ENCODE assay signal across 22 mouse cellular contexts in the genomic region with DNA sequence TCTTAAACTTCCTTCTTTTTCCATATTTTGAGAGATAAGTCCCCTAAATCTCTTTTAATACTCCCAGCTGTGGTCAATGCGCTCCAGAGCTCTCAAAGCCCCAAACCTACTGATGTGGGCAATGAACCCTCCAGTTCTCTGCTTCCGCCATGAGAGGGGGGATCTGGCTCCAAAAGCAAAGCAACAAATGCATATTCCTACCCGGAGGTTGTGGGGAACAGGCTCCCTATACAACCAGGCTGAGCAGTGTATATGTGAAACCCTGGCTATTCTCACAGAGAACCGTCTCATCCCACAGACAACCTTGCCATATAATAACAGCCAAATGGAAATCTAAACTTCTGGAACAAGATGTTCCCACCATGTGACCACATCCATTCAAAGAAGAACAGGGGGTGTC.
"Had no signal": no experiment of that assay in that cellular context is flagged by ENCODE, and none has a peak within 500 bp of the region (broad histone marks: within the 10 kb centered on the region; RNA-seq: fewer than 3 reads in every experiment).

No protein-coding gene starts in this region.

- H3K9ac ChIP-seq: limb, embryonic 13.5 days; liver, embryonic 13.5 days; lung, embryonic 14.5 days; midbrain, embryonic 15.5 days; neural tube, embryonic 12.5 days; neural tube, embryonic 15.5 days; stomach, embryonic 15.5 days had no signal

- DNase-seq: kidney, adult 11 months; kidney, adult 9 months; kidney, postnatal 14 days; liver, embryonic 13.5 days; lung, embryonic 14.5 days; lung, postnatal 10 days; right cerebral cortex, adult 18-20 months; right cerebral cortex, postnatal 14 days; right cerebral cortex, postnatal 4 days; thymus, adult 2 months; thymus, postnatal 14 days; thymus, postnatal 4 days had no signal

- H3K4me2 ChIP-seq: limb, embryonic 13.5 days; liver, embryonic 13.5 days; lung, embryonic 14.5 days; midbrain, embryonic 15.5 days; neural tube, embryonic 12.5 days; neural tube, embryonic 15.5 days; stomach, embryonic 15.5 days had no signal

- H3K4me3 ChIP-seq: limb, embryonic 10.5 days; limb, embryonic 13.5 days; liver, embryonic 13.5 days; megakaryocyte, embryonic 14.5 days; midbrain, embryonic 10.5 days; midbrain, embryonic 15.5 days; neural tube, embryonic 12.5 days; neural tube, embryonic 15.5 days; stomach, embryonic 15.5 days had no signal

- H3K36me3 ChIP-seq: limb, embryonic 10.5 days; limb, embryonic 13.5 days; liver, embryonic 13.5 days; midbrain, embryonic 10.5 days; midbrain, embryonic 15.5 days; neural tube, embryonic 12.5 days; neural tube, embryonic 15.5 days; stomach, embryonic 15.5 days had no signal

- H3K27me3 ChIP-seq: limb, embryonic 13.5 days; liver, embryonic 13.5 days; megakaryocyte, embryonic 14.5 days; midbrain, embryonic 15.5 days; neural tube, embryonic 12.5 days; neural tube, embryonic 15.5 days; stomach, embryonic 15.5 days had no signal

- H3K27ac ChIP-seq: hindbrain, postnatal 0 days; limb, embryonic 10.5 days; limb, embryonic 13.5 days; liver, embryonic 13.5 days; midbrain, embryonic 15.5 days; neural tube, embryonic 12.5 days; neural tube, embryonic 15.5 days; stomach, embryonic 15.5 days had no signal

- H3K4me1 ChIP-seq: liver, embryonic 13.5 days; megakaryocyte, embryonic 14.5 days; midbrain, embryonic 10.5 days; midbrain, embryonic 15.5 days; neural tube, embryonic 12.5 days; neural tube, embryonic 15.5 days; stomach, embryonic 15.5 days had no signal

- H3K9me3 ChIP-seq: limb, embryonic 10.5 days; limb, embryonic 13.5 days; liver, embryonic 13.5 days; megakaryocyte, embryonic 14.5 days; midbrain, embryonic 10.5 days; midbrain, embryonic 15.5 days; neural tube, embryonic 12.5 days; neural tube, embryonic 15.5 days; stomach, embryonic 15.5 days had no signal

- ATAC-seq: hindbrain, postnatal 0 days; inflammation-experienced regulatory T-cells, adult 6 months; midbrain, embryonic 15.5 days had no signal
